Comparison of ENCODE assay signal across 12 mouse cellular contexts in genomic region chr3:151262821-151263220, GRCm38 (mm10).
"Had no signal": no experiment of that assay in that cellular context is flagged by ENCODE, and none has a peak within 500 bp of the region (broad histone marks: within the 10 kb centered on the region; RNA-seq: fewer than 3 reads in every experiment).

No protein-coding gene starts in this region.

- DNase-seq: retina, postnatal 1 day; right cerebral cortex, adult 18-20 months; right cerebral cortex, postnatal 14 days; right cerebral cortex, postnatal 25 days; right cerebral cortex, postnatal 4 days; spleen, adult 18-20 months; thymus, adult 18-20 months; thymus, adult 2 months; thymus, postnatal 14 days; thymus, postnatal 25 days; thymus, postnatal 36 days; thymus, postnatal 4 days had no signal
